Mouse (Mus musculus): Measurements from ENCODE around the gene Ltbr. TPM values are rescaled to one million over a fixed set of nuclear protein-coding genes. Genes with fewer than 3 reads are reported as not detected.

Ltbr gene
- total and polyA plus RNA-seq, 3 experiments, result 47.6 to 64.2 TPM; not detected in 1

DNA sequence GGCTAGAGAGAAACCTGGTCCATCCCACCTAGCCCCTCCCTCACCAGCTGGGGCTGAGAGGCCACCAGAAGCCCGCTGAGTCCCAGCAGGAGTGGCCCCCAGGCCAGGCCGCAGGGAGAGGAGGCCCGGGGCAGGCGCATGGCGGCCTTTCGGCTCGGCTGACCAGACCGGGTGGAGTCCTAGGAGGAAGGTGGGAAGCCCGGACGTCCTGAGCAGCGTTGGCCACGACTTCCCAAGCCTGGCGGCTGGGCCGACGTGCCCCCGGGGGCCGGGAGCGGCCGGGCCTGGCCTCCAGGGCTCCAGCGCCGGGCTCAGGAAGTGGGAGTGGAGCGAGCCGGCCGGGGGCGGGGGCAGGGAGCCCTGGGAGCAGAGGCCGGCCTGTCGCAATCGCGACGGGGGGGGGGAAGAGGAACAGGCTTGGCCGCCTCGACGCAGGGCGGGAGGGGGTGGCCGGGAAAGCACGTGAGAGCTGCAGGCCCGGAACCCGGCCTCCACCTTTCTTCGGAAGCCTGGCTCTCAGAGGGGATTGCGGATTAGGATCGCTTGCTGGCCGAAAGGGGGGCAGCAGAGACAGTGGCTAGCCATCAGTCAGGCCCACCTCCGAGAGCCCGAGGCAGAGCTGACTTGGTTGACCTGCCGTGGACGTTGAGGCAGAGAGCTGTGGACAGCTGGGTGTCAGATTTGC, at the start of gene Ltbr (continued):
- TF ChIP-seq SMC3 (IDR thresholded peaks at IDR 0.05; ENCODE audit: low read depth, low read length), result no peak
- TF ChIP-seq TBP (IDR thresholded peaks at IDR 0.05; ENCODE audit: low read depth, low read length), result no peak
- no peak for TF ChIP-seq MAFK (IDR thresholded peaks at IDR 0.05; ENCODE audit: borderline replicate concordance, low read depth, low read length)
- TF ChIP-seq MYC (IDR thresholded peaks at IDR 0.05; ENCODE audit: low read depth, low read length), result 0 out of 2 replicates have a peak, but pooled peaks have one; percentile 45

DNA sequence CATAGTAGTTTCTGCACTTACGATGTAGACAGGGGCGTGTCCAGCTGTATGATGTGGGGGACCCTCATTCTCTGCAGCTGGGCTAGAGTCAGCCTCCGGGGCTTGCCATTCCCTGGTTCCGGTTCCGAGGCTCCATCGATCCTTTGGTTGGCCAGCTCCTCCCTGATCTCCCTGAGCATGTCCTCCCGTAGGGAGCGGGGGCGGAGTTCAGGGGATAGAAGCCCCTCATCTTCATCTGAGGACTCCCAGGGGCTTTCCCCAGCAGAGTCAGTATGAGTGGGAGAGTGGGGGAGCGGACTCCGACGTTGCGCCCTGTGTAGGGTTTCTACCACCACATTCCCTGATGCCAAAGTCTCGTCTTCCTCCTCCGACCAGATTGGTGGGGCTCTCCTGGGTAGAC, 49.3 kb upstream of the Ltbr start:
- peaks cover 2 to 3% of the 10 kb centered on the region in 2 experiments; a peak in 1 of 4 replicates for H3K4me1 ChIP-seq (ENCODE audit: control insufficient read depth in 1 of 2, insufficient read depth in 2 of 2, low read length in 2 of 2)
- DNase-seq (ENCODE audit: low read depth, low spot score), result no peak
- no peaks in the 10 kb centered on the region for H3K79me2 ChIP-seq (ENCODE audit: control insufficient read depth, insufficient read depth, low read length, poor library complexity)
- H3K4me3 ChIP-seq (ENCODE audit: control insufficient read depth in 1 of 2, insufficient read depth in 1 of 2, low read depth in 2 of 2, low read length in 2 of 2), result no peak overlapping the region
- H3K27ac ChIP-seq (ENCODE audit: control insufficient read depth, low read depth, low read length), result no peak overlapping the region
- no peaks in the 10 kb centered on the region for H3K9me3 ChIP-seq (replicated peaks; ENCODE audit: insufficient read depth, low read length)
- TF ChIP-seq CTCF (IDR thresholded peaks at IDR 0.05 in 2 of 3, conservative IDR thresholded peaks at IDR 0.05 in 1 of 3; ENCODE audit: control insufficient read depth in 1 of 3, insufficient read depth in 1 of 3, low read depth in 2 of 3, low read length in 3 of 3, poor library complexity in 1 of 3, severe bottlenecking in 1 of 3) (no peak), MAX (IDR thresholded peaks at IDR 0.05; ENCODE audit: low read length) (no peak), SMC3 (IDR thresholded peaks at IDR 0.05; ENCODE audit: low read depth, low read length) (no peak), TCF12 (IDR thresholded peaks at IDR 0.05; ENCODE audit: low read depth, low read length) (no peak), ELF1 (IDR thresholded peaks at IDR 0.05; ENCODE audit: low read depth, low read length) (no peak), MAZ (IDR thresholded peaks at IDR 0.05; ENCODE audit: low read depth, low read length) (no peak), ZKSCAN1 (IDR thresholded peaks at IDR 0.05; ENCODE audit: low read depth, low read length) (no peak), USF2 (IDR thresholded peaks at IDR 0.05; ENCODE audit: borderline replicate concordance in 1 of 2, insufficient read depth in 1 of 2, low read depth in 1 of 2, low read length in 2 of 2) (no peak), TBP (IDR thresholded peaks at IDR 0.05; ENCODE audit: low read depth, low read length) (no peak), MXI1 (IDR thresholded peaks at IDR 0.05; ENCODE audit: low read depth, low read length) (no peak), HCFC1 (IDR thresholded peaks at IDR 0.05; ENCODE audit: low read depth, low read length) (no peak), BHLHE40 (IDR thresholded peaks at IDR 0.05; ENCODE audit: borderline replicate concordance, low read depth, low read length) (no peak)
- peaks cover 0 to 2% of the 10 kb centered on the region in 2 experiments; a peak in 1 of 4 replicates for H3K36me3 ChIP-seq (ENCODE audit: control insufficient read depth in 1 of 2, insufficient read depth in 2 of 2, low read length in 2 of 2)
- no peaks in the 10 kb centered on the region for H3K27me3 ChIP-seq (ENCODE audit: control insufficient read depth in 1 of 2, insufficient read depth in 2 of 2, low read length in 2 of 2)
- no peak overlapping the region for H3K9ac ChIP-seq (ENCODE audit: control insufficient read depth, low read depth, low read length, poor library complexity, severe bottlenecking)

DNA sequence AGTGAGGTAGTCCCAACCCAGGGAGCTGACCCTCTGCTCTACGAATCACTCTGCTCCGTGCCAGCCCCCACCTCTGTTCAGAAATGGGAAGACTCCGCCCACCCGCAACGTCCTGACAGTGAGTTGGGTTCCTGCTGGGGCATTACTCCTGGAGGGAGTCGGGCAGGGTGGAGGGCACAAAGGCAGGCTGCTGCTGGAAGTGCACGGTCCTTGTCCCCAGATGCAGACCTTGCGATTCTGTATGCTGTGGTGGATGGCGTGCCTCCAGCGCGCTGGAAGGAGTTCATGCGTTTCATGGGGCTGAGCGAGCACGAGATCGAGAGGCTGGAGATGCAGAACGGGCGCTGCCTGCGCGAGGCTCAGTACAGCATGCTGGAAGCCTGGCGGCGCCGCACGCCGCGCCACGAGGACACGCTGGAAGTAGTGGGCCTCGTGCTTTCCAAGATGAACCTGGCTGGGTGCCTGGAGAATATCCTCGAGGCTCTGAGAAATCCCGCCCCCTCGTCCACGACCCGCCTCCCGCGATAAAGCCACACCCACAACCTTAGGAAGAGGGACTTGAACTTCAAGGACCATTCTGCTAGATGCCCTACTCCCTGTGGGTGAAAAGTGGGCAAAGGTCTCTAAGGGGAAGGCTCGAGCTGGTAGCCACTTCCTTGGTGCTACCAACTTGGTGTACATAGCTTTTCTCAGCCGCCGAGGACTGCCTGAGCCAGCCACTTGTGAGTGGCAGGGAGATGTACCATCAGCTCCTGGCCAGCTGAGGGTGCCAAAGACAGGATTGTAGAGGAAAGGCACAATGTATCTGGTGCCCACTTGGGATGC, 48.0 kb upstream of the Ltbr start:
- H3K79me2 ChIP-seq (ENCODE audit: control insufficient read depth, insufficient read depth, low read length, poor library complexity), result no peaks in the 10 kb centered on the region
- peaks cover 0 to 2% of the 10 kb centered on the region in 2 experiments; a peak in 1 of 4 replicates for H3K36me3 ChIP-seq (ENCODE audit: control insufficient read depth in 1 of 2, insufficient read depth in 2 of 2, low read length in 2 of 2)
- no peak overlapping the region for H3K27ac ChIP-seq (ENCODE audit: control insufficient read depth, low read depth, low read length)
- H3K4me3 ChIP-seq (ENCODE audit: control insufficient read depth in 1 of 2, insufficient read depth in 1 of 2, low read depth in 2 of 2, low read length in 2 of 2), result no peak overlapping the region
- H3K9ac ChIP-seq (ENCODE audit: control insufficient read depth, low read depth, low read length, poor library complexity, severe bottlenecking), result no peak overlapping the region
- no peaks in the 10 kb centered on the region for H3K27me3 ChIP-seq (ENCODE audit: control insufficient read depth in 1 of 2, insufficient read depth in 2 of 2, low read length in 2 of 2)
- TF ChIP-seq EP300 (IDR thresholded peaks at IDR 0.05; ENCODE audit: low read depth in 1 of 2, low read length in 2 of 2) (no peak), NRF1 (IDR thresholded peaks at IDR 0.05; ENCODE audit: insufficient read depth, low read depth, low read length, poor library complexity, severe bottlenecking) (no peak)
- peaks cover 0 to 2% of the 10 kb centered on the region in 2 experiments; a peak in 1 of 4 replicates for H3K4me1 ChIP-seq (ENCODE audit: control insufficient read depth in 1 of 2, insufficient read depth in 2 of 2, low read length in 2 of 2)
- no peaks in the 10 kb centered on the region for H3K9me3 ChIP-seq (replicated peaks; ENCODE audit: insufficient read depth, low read length)
- DNase-seq (ENCODE audit: low read depth, low spot score), result peak; percentile 30
